Mouse (Mus musculus) kidney, adult 9 months (tissue): ENCODE data around the gene Rplp1.

Experiments
- DNase-seq: peaks from one replicate; pipeline ENCODE4 v3.0.0; 2022

Rplp1 gene

GRCm38 (mm10) chr9:61910526-61911256, 3.7 kb downstream of the Rplp1 start:
- no peak for DNase-seq

DNA sequence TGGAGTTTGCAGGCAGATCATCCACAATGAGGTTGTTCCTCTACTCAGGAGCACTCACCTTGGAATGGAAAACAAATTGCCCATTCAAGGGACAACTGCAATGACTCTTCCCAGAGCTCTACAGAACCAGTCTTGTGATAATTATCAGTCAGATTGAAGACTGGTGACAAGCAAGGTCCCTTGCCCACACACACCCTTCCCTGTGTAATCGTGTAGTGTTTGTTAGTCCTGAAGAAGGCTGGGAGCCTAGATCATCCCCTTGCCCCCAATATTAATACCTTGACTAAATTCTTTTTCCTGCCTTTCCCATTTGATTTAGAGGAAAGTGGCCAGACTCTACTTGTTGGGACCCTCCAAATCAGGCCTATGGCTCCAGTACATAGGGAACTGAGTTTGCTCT, 4.7 kb downstream of the Rplp1 start:
- no peak for DNase-seq

DNA sequence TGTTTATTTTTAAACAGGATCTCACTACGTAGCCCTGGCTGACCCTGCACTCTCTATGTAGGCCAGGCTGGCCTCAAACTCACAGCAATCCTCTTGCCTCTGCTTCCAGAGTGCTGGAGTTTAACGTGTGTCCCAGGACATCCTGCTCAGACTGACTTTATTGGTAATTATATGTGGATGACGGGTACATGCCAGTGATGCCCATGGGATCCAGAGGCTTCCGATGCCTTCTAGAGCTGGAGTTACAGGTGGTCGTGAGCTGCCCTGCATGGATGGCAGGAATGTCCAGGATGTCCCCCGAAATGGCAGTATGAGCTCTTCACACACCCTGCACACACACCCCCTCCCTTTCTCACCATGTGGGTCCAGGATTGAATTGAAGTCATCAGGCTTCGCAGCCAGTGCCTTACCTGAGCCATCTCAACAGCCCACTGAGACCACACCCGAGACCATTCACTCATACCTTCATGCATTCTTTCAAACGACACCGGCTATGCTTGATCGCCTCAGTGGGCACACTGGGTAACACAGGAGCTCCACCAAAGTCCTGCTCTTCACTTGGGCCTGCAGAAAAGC, 5.4 kb downstream of the Rplp1 start:
- no peak for DNase-seq

GRCm38 (mm10) chr9:61908341-61908740, 6.0 kb downstream of the Rplp1 start:
- no peak for DNase-seq

DNA sequence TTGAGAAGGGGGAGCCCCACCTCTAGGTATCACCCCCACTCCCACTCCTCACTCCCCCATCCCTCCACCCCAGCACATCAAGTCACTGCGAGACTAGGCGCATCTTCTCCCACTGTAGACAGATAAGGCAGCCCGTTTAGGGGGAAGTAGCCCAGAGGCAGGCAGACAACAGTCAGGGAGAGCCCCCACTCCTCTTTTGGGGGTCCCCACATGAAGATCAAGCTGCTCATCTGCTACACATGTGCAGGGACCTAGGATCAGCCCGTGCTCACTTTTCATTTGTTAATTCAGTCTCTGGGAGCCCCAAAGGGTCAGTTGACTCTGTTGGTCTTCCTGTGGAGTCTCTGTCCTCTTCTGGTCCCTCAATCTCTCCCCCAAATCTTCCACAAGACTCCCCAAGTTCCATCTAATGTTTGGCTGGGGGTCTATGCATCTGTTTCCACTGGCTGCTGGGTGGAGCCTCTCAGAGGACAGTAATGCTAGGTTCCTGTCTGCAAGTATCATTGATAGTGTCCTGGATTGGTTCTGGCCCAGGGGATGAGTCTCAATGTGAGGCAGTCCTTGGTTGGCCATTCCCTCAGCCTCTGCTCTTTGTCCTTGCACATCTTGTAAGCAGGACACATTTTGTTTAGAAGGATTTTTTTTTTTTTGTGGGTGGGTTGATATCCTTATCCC, 6.6 kb downstream of the Rplp1 start:
- no peak for DNase-seq

DNA sequence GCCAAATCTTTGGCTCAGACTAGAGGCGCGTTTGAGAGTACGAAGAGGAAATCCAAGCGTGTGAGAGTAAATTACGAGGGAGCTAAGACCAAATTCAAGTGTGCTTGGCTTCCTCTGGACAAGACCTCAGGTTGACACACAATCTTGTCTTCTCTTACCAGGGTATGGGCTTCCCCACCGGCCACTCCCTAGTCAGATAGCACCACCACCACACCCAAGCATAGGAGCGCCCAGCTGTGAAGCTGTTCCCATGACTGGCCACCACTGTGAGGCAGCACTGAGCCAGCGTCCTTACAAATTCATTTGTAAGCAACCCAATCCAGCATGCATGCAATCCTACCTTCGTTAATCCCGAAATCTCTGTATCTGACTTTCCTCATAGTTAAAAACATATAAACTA, 7.4 kb downstream of the Rplp1 start:
- DNase-seq, result peak; percentile 49

GRCm38 (mm10) chr9:61905576-61905975, 8.8 kb downstream of the Rplp1 start:
- DNase-seq, result no peak

GRCm38 (mm10) chr9:61904201-61904600, 10.1 kb downstream of the Rplp1 start:
- DNase-seq, result no peak

DNA sequence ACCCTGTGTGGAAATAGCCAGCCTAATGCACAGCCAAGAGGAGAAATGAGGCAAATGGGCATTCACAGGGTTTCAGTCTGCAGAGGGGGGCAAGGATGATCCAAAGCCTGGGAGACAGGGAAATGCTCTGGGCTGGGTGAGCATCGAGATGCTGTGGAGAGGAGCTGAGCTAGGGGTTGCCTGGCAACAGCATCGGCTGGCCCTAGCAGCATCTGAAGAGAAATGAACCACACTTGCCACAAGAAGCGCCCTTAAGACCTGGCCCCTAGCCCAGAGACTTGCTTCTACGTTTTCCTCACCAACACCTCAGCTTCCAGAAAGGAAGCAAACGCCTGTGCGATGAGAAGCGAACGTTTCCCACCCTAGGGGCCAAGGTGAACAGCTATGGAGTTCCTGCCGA, 11.9 kb downstream of the Rplp1 start:
- DNase-seq, result no peak

DNA sequence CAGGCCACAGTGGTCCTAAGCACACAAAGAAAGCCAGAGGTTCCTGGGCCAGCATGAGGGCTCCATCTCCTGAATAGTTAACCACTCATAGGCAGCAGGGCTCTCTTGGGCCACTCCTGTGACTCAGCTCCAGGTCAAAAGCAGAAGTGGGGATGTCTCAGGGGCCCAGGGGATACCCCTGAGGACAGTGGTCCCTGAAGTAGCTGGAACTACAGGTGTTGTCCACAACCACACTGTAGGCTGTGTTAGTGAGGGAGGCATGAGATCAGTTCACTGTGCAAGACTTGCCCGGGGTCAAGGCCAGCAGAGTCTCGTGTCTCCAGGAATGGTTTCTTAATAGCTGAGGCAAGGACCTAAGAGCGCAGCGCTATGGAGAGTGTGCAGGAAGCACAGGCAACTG, 12.8 kb downstream of the Rplp1 start:
- no peak for DNase-seq

DNA sequence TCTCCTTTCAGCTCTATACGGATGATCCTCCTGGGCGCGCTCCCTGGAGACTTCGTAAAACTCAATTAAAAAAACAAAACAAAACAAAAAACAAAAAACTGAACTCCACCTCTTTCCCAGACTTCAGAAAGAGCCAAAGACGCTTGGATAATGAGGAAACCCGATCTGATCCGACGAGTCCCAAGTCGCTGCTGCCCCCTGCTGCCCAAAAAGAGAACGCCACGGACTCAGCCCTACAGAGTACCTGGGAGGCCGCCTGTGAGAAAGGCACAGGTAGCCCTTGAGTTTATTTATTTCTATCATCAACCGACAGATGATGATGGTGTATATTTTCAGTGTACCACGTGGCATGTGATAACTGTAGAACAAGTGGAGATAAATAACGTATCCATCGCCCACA, 14.5 kb downstream of the Rplp1 start:
- DNase-seq, result peak; percentile 89

DNA sequence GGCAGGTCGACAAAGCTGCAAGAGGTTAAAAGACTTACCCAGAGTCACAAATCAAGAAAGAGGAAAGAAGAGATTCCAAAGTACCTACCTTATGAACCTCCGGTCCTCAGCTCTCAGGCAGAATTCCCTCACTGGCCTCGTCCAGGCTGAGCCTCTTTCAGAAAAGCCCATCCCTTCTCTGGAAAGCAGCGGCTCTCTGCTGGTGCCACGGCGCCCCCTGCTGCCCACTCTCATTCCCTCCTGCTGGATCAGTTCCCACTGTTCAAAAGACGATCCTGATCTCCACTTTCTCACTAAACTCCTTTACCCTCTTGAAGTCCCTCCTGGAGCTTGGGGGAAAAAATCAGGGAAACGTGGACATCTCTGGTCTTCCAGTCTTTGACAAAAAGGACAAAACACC, 15.9 kb downstream of the Rplp1 start:
- DNase-seq, result peak; percentile 84

GRCm38 (mm10) chr9:61895014-61895413, 19.3 kb downstream of the Rplp1 start:
- peak; percentile 73 for DNase-seq

- no peak for DNase-seq
Measured at GRCm38 (mm10) chr9:61889855-61890254, 24.5 kb downstream of the Rplp1 start.

DNA sequence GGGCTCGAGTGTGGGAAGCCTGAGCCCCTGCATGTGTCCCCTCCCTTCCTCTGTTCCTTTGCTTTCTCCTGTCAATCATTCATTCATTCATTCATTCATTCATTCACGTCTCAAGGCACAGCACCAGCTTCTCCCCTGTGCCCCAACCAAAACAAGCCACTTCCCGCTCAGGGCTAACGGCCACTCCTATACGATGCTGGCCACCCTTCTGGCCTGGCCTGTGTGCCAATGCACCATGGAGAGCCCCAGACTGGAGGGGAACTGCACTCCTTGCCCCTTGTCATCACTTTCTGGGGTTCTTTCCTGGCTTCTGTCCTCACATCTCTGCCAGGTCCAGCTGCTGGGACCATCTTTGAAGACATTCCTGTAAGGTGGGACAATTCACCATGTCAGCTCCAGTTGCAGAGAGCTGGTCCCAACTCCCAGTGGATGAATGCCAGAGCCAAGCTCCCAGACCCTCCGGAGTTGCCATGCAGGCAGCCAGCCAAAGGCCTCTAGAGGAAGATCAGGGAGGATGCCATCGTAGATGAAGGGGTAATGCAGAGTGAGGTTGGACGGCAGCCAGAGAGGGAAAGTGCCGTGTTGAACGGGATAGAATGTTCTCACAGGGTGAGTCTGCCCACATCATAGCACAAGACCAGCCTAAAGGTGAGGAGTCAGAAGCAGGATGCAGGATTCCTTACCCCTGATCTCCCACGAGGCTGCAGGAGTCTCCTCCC, 26.5 kb downstream of the Rplp1 start:
- no peak for DNase-seq

DNA sequence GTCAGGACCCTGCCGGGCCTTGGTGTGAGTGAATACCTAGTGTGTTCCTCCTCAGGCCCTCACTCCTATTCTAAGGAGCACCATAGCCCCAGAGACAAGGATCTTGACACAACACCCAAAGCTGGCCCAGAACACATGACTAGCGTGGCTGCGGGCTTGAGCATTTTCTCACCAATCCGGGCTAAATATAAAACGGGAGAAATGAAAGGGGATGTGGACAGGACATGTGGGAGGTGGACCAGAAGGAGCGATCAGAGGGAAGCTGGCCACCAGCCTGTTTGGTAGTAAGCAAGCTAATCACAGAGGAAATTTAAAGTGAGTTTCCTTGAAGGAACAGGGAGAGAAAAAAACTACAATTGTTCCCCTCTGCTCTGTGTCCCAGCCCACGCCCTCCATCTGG, 28.4 kb downstream of the Rplp1 start:
- DNase-seq, result no peak

- DNase-seq, result no peak
Measured at GRCm38 (mm10) chr9:61884936-61885335, 29.4 kb downstream of the Rplp1 start.

DNA sequence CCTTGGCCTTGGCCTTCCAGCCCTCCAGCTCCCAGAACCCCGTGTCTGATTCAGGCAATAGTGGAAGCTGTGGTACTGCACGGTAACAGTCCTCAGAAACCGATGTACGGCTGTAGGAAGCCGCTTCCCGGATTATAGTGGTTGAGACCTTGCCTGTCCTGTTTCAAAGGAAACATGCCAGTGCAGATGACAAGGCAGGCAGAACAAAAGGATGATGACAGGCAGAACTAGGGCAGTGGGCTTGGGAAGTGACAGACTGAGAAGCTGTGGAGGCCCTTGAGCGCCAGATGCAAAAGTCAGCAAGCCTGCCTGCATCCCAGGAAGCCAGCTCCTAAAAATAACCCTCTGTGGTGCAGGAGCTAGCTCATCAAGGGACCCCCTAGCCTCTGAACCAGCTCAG, 30.0 kb downstream of the Rplp1 start:
- no peak for DNase-seq

GRCm38 (mm10) chr9:61882179-61882578, 32.2 kb downstream of the Rplp1 start:
- DNase-seq, result no peak

DNA sequence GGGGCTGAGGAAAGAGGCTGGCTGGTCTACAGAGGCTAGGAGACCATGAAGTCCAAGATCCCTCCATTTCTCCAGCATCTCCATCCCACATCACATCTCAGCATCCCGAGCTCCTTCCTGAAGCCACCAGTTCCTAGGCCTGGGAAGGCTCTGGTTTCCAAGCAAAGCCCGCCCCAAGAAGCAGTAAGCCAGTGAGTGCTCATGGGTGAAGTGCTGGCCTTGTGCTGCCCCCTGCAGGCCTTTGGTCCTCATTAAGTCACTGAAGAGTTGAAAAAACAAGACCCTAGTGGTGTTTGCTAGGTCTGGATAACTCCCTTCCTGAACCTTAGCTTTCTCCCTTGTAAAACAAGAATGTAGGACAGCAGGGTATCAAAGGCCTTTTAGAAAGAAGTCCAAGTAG, 35.5 kb downstream of the Rplp1 start:
- peak; percentile 71 for DNase-seq

DNA sequence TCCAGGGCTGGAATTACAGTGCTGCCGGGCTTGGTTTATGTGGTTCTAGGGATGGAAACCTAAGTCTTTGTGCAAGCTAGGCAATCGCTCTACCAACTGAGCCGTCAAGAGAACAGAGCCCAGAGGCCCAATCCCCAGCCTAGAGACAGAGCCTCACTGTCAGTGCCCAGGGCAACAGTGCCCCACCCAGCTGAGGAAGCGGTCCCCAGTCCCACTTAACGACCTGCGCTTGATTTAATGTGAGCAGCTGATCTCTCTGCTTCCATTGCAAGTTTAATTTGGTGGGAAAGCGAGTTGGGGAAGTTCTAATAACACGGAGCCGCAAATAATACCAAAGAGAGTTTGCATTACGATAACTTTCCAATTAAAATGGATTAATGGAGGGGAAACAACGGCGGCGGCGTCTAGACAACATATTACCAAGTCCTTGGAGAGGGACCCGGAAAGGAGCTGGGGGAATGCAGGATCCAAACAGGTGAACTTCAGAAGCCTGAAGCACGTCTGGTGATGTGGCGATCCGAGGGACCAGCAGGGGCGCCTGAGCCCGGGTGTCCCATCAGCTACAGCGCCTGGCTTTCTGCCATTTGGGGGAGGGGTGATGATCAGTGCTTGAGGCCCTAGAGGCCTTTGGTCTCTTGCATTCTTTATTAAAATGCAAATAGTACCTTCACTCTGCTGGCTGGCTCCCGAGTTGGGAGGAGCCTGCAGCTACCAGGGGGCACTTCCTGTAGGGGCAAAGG, 36.8 kb downstream of the Rplp1 start:
- DNase-seq, result peak; percentile 48

DNA sequence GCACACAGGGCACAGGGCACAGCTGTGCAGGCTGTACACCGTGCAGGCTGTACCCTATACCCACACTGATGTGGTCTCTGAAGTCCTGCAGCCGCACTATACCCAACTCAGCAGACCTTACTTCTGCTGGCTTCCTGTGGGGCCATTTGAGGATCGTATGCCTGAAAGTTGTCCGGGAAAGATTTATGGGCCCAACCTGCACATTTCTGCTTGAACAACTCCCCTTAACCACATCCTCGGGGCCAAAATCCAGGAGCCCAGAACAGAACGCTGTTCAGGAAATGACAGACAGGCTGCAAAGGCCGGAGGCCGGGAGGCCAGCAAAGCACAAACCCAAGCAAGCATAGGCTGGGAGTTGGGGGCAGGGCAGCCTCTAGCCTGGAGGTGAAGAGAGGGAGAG, 41.0 kb downstream of the Rplp1 start:
- no peak for DNase-seq
